Comparison of ENCODE assay signal across 9 mouse cellular contexts in the genomic region with DNA sequence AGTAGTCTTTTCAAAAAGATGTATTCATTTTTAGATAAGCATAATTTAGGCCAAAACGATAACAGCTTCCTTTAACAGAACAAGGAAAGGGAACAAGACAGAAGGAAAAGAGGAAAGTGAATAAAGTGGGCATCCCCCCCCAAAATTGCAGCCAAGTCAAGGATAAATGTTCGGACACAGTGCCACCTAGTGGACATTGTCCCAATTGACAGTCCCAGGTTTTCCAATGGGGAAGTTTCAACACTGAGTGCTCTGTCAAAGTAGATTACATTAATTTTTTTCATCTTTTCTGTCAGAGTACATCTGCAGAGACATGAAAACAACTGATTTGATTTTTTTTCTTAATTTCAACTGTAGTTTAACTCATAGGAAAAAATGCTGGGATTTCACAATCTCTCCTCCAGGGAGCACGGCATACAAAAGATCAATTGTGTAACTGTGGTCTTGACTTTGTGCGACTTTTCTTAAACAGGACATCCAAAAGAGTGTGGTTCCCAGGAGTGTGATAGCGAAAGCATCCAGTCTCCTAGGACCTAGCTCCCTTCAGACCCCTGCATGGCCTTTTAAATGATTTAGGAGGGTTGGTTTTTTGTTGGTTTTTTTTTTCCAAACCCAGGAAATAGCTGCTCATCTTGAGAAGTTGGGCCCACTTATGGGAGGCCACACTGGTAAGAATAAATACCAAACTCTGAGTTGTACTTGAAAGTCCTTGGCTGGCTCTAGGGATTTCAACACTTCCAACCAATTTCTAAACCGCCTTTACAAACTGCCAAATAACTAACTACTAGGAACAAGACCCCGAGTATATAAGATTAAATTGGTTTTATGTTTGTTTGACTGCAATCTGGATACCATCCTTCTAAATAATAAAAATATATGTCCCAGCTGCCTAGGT. TPM values are rescaled to one million over a fixed set of nuclear protein-coding genes. Genes with fewer than 3 reads are reported as not detected.
DNase-seq lines count a peak whose midpoint lies in the region; ATAC-seq and TF ChIP-seq lines count a peak whose summit lies in the region.
"Had no signal": no experiment of that assay in that cellular context is flagged by ENCODE, and none has a peak within 500 bp of the region (broad histone marks: within the 10 kb centered on the region; RNA-seq: fewer than 3 reads in every experiment).

No protein-coding gene starts in this region.

- in situ Hi-C loops in Patski (cut with MboI; ENCODE audit: low pct_unique_long_range_greater_than_20kb) = loop anchor here (5.0 kb wide), 2 partner anchors 194 to 1146 kb away; no protein-coding TSS in a partner anchor

- H3K4me1 ChIP-seq in intestine, postnatal 0 days (replicated peaks; ENCODE audit: control insufficient read depth, insufficient read depth, low read length) = no peaks in the 10 kb centered on the region
- no peaks in the 10 kb centered on the region for H3K4me1 ChIP-seq in intestine, embryonic 15.5 days (replicated peaks)
- no peaks in the 10 kb centered on the region; the same call in 1 of the 2 replicates for H3K4me1 ChIP-seq in cortical plate, adult 2 months (ENCODE audit: control insufficient read depth, insufficient read depth, low read length)
- H3K4me1 ChIP-seq: liver, embryonic 15.5 days had no signal

- H3K4me3 ChIP-seq in intestine, postnatal 0 days (ENCODE audit: low read depth, low read length) = no peak overlapping the region
- no peak overlapping the region for H3K4me3 ChIP-seq in intestine, embryonic 15.5 days (replicated peaks)
- no peak overlapping the region for H3K4me3 ChIP-seq in C2C12 (ENCODE audit: insufficient read depth, poor library complexity, severe bottlenecking)
- H3K4me3 ChIP-seq in cortical plate, adult 2 months (ENCODE audit: insufficient read depth, low read length) = no peak overlapping the region
- H3K4me3 ChIP-seq: liver, embryonic 15.5 days had no signal

- H3K27ac ChIP-seq in intestine, postnatal 0 days (ENCODE audit: low read depth, low read length) = no peak overlapping the region
- no peak overlapping the region for H3K27ac ChIP-seq in intestine, embryonic 15.5 days
- no peak overlapping the region for H3K27ac ChIP-seq in cortical plate, adult 2 months (ENCODE audit: insufficient read depth, low read length)
- H3K27ac ChIP-seq: liver, embryonic 15.5 days had no signal

- H3K79me2 ChIP-seq in C2C12 (ENCODE audit: control insufficient read depth, insufficient read depth) = no peaks in the 10 kb centered on the region

- POLR2A ChIA-PET in Patski (lab: Charles Lee) = no interaction called here

- H3K36me3 ChIP-seq in intestine, postnatal 0 days (ENCODE audit: control insufficient read depth, insufficient read depth) = no peaks in the 10 kb centered on the region
- no peaks in the 10 kb centered on the region for H3K36me3 ChIP-seq in intestine, embryonic 15.5 days
- H3K36me3 ChIP-seq in C2C12 (ENCODE audit: control insufficient read depth, insufficient read depth) = no peaks in the 10 kb centered on the region
- H3K36me3 ChIP-seq: liver, embryonic 15.5 days had no signal

- no peaks in the 10 kb centered on the region for H3K79me3 ChIP-seq in C2C12 (ENCODE audit: low read depth)

- no peaks in the 10 kb centered on the region for H3K9me3 ChIP-seq in intestine, postnatal 0 days (ENCODE audit: control insufficient read depth)
- H3K9me3 ChIP-seq in intestine, embryonic 15.5 days = no peaks in the 10 kb centered on the region; the same call in 1 of the 2 replicates
- H3K9me3 ChIP-seq: liver, embryonic 15.5 days had no signal

- DNase-seq in Patski (ENCODE audit: low read depth, low spot score) = no peak

- no peak overlapping the region for H3K4me2 ChIP-seq in intestine, postnatal 0 days (replicated peaks; ENCODE audit: low read depth)
- H3K4me2 ChIP-seq in intestine, embryonic 15.5 days (replicated peaks) = no peak overlapping the region
- H3K4me2 ChIP-seq: liver, embryonic 15.5 days had no signal

- no peak overlapping the region for H3K9ac ChIP-seq in intestine, postnatal 0 days (ENCODE audit: low read depth, low read length)
- H3K9ac ChIP-seq in intestine, embryonic 15.5 days = no peak overlapping the region
- H3K9ac ChIP-seq: liver, embryonic 15.5 days had no signal

- no peak for TF ChIP-seq POLR2A in cortical plate, adult 2 months (IDR thresholded peaks at IDR 0.05; ENCODE audit: extremely low read depth, insufficient read depth, low read length)

- ATAC-seq in intestine, postnatal 0 days = no peak
- no peak for ATAC-seq in intestine, embryonic 15.5 days
- ATAC-seq in Patski = no peak
- ATAC-seq in inflammation-experienced regulatory T-cells, adult 6 months = peak; percentile 49
- ATAC-seq in megakaryocyte progenitor cell, adult 5-6 weeks (replicated peaks; ENCODE audit: poor library complexity) = peak; percentile 74
- ATAC-seq in monocyte, adult 5-6 weeks (replicated peaks; ENCODE audit: insufficient number of reproducible peaks, low FRiP score, low TSS enrichment, poor library complexity, severe bottlenecking) = no peak

- no peak overlapping the region for H3ac ChIP-seq in C2C12 (ENCODE audit: control insufficient read depth, insufficient read length, low read depth)

- WGBS in intestine, postnatal 0 days = 43% methylated on average over 7 of the region's 7 CpGs
- WGBS in intestine, embryonic 15.5 days = 45% methylated on average over 7 of the region's 7 CpGs

- CTCF ChIA-PET in Patski (lab: Charles Lee) = interaction anchor here (1.3 to 1.8 kb wide), 3 partner anchors 11 to 121 kb away, joined by 3 to 7 read pairs (median 4); no protein-coding TSS in a partner anchor

- peak; percentile 81 for TF ChIP-seq CTCF in intestine, postnatal 0 days (IDR thresholded peaks at IDR 0.05; ENCODE audit: low read depth)
- peak; percentile 32 for TF ChIP-seq CTCF in C2C12 (IDR thresholded peaks at IDR 0.05; ENCODE audit: control insufficient read depth, insufficient read depth, insufficient read length)
- peak; percentile 84 for TF ChIP-seq CTCF in Patski (IDR thresholded peaks at IDR 0.05)
- peak; percentile 73 for TF ChIP-seq CTCF in cortical plate, adult 2 months (IDR thresholded peaks at IDR 0.05; ENCODE audit: extremely low read depth, insufficient read depth, low read length)

- H3K27me3 ChIP-seq in intestine, postnatal 0 days (replicated peaks; ENCODE audit: control insufficient read depth, insufficient read depth, low read length) = peaks cover 3% of the 10 kb centered on the region; the same call in 1 of the 2 replicates
- no peaks in the 10 kb centered on the region for H3K27me3 ChIP-seq in intestine, embryonic 15.5 days (replicated peaks)
- H3K27me3 ChIP-seq in C2C12 (ENCODE audit: control insufficient read depth, insufficient read depth, insufficient read length) (no peaks in the 10 kb centered on the region), Patski (peaks cover 3% of the 10 kb centered on the region)
- H3K27me3 ChIP-seq: liver, embryonic 15.5 days had no signal

TF ChIP-seq in C2C12, 6 proteins besides CTCF, POLR2A, EP300 and RAD21:
- TF ChIP-seq MYOD1 (IDR thresholded peaks at IDR 0.05; ENCODE audit: control insufficient read depth, insufficient read length, low read depth) (no peak), MYOG (IDR thresholded peaks at IDR 0.05; ENCODE audit: control insufficient read depth, extremely low read depth, insufficient read length) (no peak), CEBPB (IDR thresholded peaks at IDR 0.05; ENCODE audit: low read depth) (peak; percentile 31), MAX (IDR thresholded peaks at IDR 0.05) (no peak)

RNA-seq across cellular contexts. Expression of gene Tnfsf11, which starts 19.7 kb away (rescaled TPM):
- 0.10 and 0.26 TPM in 2 replicates for polyA plus RNA-seq in intestine, postnatal 0 days (2015; fragmentation: Nextera tagmentation; extraction: Ambion mirVana)
- 0.26 and 0.30 TPM in 2 replicates for polyA plus RNA-seq in intestine, embryonic 15.5 days (2015; fragmentation: Nextera tagmentation; extraction: Ambion mirVana)
- polyA plus RNA-seq in C2C12 (2012; fragmentation: generic; extraction: Trizol) (0.11 TPM), Patski (2021) (not detected)
- polyA plus RNA-seq in cortical plate, adult 2 months (2012; rRNA removed) = 0.04 TPM in 1 of 2 replicates, not detected in the other
- 10 to 100 TPM in 2 of 3 experiments, 1 to 10 TPM in 1; 8.9 to 19.7 (median 14.2) TPM for polyA plus RNA-seq in inflammation-experienced regulatory T-cells, adult 6 months (2017; shearing (Covaris generic))
- not detected in 2 replicates for total RNA-seq in megakaryocyte progenitor cell, adult 5-6 weeks (2015)
- total RNA-seq in megakaryocyte progenitor cell, adult 5-6 weeks (2017) = not detected in 2 replicates
- not detected in 3 replicates for total RNA-seq in monocyte, adult 5-6 weeks (2017)

Comparison
In these comparisons a context has a peak if more than half of its experiments do, and no peak if none do; other contexts are left out.
1. ATAC-seq: peak in inflammation-experienced regulatory T-cells, adult 6 months (single experiment) and megakaryocyte progenitor cell, adult 5-6 weeks (single experiment); none in intestine, postnatal 0 days (single experiment), intestine, embryonic 15.5 days (single experiment), Patski (single experiment) and monocyte, adult 5-6 weeks (single experiment).
2. CTCF ChIP-seq: peak in every context shown above with its lines; median percentile 84 in Patski; 81 in intestine, postnatal 0 days; 73 in cortical plate, adult 2 months; 32 in C2C12.